Mouse (Mus musculus) hindbrain, embryonic 13.5 days (tissue): ENCODE results near the gene Specc1. TPM values are rescaled to one million over a fixed set of nuclear protein-coding genes. Genes with fewer than 3 reads are reported as not detected.

ENCODE experiments used
- ATAC-seq: fragments of 200-750 bp; cut with Nextera tagmentation; 2 replicates; pipeline ENCODE4 v1.8.0; 2017; ENCODE audit warnings: moderate TSS enrichment; ENCODE audit not compliant: low FRiP score
- H3K27ac ChIP-seq: fragments of 300-500 bp; sonication (generic); 2 replicates; pipeline ENCODE4 v1.5.1; 2015; ENCODE audit warnings: inconsistent platforms, mild to moderate bottlenecking, moderate library complexity
- H3K27me3 ChIP-seq: fragments of 300-500 bp; sonication (generic); 2 replicates; pipeline ENCODE4 v1.6.1; 2015; ENCODE audit warnings: mild to moderate bottlenecking, inconsistent platforms
- H3K36me3 ChIP-seq: fragments of 300-500 bp; sonication (generic); 2 replicates; pipeline ENCODE4 v1.6.1; 2015; ENCODE audit warnings: mild to moderate bottlenecking, inconsistent platforms
- H3K4me1 ChIP-seq: fragments of 300-500 bp; sonication (generic); replicated peaks from 2 replicates; pipeline ENCODE4 v1.6.1; 2015; ENCODE audit warnings: inconsistent platforms
- H3K4me2 ChIP-seq: fragments of 300-500 bp; sonication (generic); 2 replicates; pipeline ENCODE4 v1.6.1; 2015; ENCODE audit warnings: inconsistent platforms, mild to moderate bottlenecking, moderate library complexity
- H3K4me3 ChIP-seq: fragments of 300-500 bp; sonication (generic); 2 replicates; pipeline ENCODE4 v1.5.1; 2015; ENCODE audit warnings: mild to moderate bottlenecking, inconsistent platforms
- H3K9ac ChIP-seq: fragments of 300-500 bp; sonication (generic); 2 replicates; pipeline ENCODE4 v1.6.1; 2015; ENCODE audit warnings: mild to moderate bottlenecking, inconsistent platforms
- H3K9me3 ChIP-seq: fragments of 300-500 bp; sonication (generic); 2 replicates; pipeline ENCODE4 v1.6.1; 2016; ENCODE audit warnings: inconsistent platforms
- WGBS: fragments of 180-500 bp; shearing (Covaris S2); methylation state at CpG from one replicate; pipeline ENCODE4 v1.1.7; 2015; 5-methylcytosine and 5-hydroxymethylcytosine counted together
- polyA plus RNA-seq: library from polyadenylated mRNA; unstranded; fragments of >200 nt; fragmentation: Nextera tagmentation; extraction: Ambion mirVana; gene quantifications from 2 replicates; pipeline ENCODE4 v1.2.1, GENCODE M21; 2015

The Specc1 gene
- polyA plus RNA-seq, 1 experiment from 2014 or later = 14.9 TPM

DNA sequence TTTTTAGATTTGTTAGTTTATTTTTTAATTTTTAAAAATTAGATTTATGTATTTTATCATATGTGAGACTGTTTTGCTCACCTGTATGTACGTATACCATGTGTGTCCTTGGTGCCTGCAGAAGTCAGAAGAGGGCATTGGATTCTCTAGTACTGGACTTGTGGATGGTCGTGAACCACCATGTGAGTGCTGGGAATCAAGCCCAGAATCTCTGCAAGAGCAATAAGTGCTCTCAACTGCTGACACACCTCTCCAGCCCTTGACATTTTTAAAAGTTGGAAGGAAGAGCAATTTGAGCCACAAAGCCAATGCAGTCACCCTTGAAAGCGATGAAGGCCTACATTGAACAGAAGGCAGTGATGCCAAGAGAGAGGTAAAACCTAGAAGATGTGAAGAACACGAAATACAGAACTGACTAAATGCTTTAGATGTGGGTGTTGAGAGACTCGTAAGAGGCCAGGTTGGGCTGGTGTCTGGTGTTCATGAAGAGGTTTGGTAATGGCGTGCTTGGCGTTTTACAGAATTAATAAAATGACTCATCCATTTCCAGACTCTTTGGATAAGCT is 117.1 kb downstream of the Specc1 start:
- Histone ChIP-seq H3K9ac (no peak overlapping the region), H3K4me1 (peaks cover 16% of the 10 kb centered on the region), H3K4me2 (no peak overlapping the region), H3K9me3 (no peaks in the 10 kb centered on the region), H3K27me3 (no peaks in the 10 kb centered on the region), H3K4me3 (no peak overlapping the region), H3K27ac (no peak overlapping the region), H3K36me3 (no peaks in the 10 kb centered on the region)
- no peak for ATAC-seq
- 93% methylated on average over 7 of the region's 7 CpGs for WGBS

DNA sequence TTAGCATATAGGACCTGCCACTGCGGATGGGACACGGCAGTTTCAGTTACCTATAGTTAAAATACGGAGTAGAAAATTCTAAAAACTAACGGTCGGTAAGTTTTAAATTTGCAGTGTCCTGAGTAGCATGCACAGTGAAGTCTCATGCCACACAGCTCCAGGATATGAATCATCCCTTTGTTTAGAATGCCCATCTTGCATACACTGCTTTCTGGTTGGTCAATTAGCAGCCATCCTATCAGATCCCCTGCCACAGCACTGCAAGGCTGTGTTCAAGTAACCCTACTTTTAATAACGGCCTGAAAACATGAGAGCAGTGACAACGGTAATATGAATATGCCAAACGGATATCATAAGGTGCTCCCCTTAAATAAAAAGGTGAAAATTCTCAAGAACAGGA is 118.0 kb downstream of the Specc1 start:
- Histone ChIP-seq H3K27ac (no peak overlapping the region), H3K27me3 (no peaks in the 10 kb centered on the region), H3K36me3 (no peaks in the 10 kb centered on the region), H3K4me2 (no peak overlapping the region), H3K4me3 (no peak overlapping the region), H3K4me1 (peaks cover 20% of the 10 kb centered on the region), H3K9me3 (no peaks in the 10 kb centered on the region), H3K9ac (no peak overlapping the region)
- ATAC-seq = no peak
- 94% methylated on average over 8 of the region's 8 CpGs for WGBS

DNA sequence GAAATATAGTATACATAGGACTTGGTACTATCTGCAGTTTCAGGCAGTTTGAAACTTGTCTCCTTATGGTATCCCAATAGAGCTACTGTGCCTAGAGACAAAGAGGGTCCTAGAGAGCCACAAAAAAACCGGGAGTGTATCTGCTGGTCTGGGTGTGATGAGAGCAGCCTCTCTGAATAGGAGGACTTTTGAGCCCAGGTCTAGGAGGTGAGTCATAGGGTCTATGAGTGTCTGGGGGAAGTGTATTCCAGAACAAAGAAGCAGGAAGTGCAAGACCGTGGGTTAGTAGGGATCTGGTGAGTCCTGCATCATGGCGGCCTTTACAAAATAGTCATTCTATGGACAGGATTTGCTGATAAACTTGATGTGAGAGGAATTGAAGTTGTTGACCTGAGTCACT is 118.5 kb downstream of the Specc1 start:
- Histone ChIP-seq H3K4me2 (no peak overlapping the region), H3K27me3 (no peaks in the 10 kb centered on the region), H3K36me3 (no peaks in the 10 kb centered on the region), H3K9me3 (no peaks in the 10 kb centered on the region), H3K9ac (no peak overlapping the region), H3K4me3 (no peak overlapping the region), H3K4me1 (peaks cover 20% of the 10 kb centered on the region), H3K27ac (no peak overlapping the region)
- WGBS = 84% methylated on average over 3 of the region's 3 CpGs
- no peak for ATAC-seq

DNA sequence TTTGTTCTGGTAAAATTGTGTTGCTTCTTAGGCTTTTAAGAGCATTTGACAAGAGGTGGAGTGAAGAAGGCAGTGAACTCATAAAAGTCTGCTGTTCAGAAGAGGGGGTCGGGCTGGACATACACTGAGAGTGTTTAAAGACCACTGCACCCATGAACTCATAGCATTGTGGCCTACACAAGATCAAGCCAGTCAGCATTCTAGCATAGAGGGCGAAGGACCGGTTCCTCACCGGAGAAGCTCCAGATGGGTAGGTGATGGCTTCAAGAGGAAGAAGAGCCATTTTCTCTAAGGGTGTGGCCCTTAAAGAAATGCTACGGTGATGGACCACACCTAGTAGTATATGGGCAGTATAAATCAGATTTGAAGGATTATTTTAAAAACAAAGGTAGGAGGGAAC is 119.0 kb downstream of the Specc1 start:
- no peak overlapping the region for H3K27ac ChIP-seq
- H3K9ac ChIP-seq = no peak overlapping the region
- H3K36me3 ChIP-seq = no peaks in the 10 kb centered on the region
- H3K4me2 ChIP-seq = no peak overlapping the region
- no peak for ATAC-seq
- H3K4me1 ChIP-seq = peaks cover 17% of the 10 kb centered on the region
- H3K27me3 ChIP-seq = no peaks in the 10 kb centered on the region
- WGBS = 96% methylated on average over 5 of the region's 5 CpGs
- no peak overlapping the region for H3K4me3 ChIP-seq
- H3K9me3 ChIP-seq = no peaks in the 10 kb centered on the region

DNA sequence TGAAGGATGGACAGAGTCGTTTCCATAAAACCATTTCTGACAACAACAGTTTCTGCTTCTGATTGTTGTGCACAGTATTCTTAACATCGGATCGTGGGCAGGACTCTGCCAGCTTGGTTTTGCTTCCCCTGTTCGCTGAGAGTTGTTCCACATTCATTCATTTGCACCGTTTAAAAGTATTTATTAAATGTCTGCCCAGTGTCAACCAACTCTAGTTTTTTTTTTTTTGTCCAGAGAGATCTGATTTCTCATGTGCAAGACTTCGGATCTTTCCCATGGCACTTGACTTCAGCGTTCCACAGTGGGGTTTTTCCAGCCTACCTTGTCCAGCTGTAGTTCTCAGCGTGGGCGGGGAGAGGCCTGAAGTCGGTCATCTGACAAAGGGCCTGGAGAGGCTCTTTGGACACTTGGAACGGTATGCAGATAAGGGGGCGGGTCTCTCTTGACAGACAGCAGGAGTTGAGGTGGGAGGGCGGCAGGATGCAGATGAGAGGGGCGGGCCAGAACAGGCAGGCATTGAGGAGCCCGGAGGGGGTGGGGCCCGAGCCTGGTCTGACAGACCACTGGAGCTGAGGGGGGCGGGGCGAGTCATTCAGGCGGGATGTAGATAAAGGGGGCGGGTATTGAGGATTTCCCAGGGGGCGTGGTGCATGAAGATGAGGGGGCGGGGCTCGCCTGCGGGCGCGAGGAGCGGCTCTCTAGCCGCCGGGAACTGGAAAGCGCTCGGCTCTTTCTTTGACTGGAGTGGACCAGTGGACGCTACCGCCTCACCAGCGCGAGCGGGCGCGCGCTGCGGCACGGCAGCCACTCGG is 120.0 kb downstream of the Specc1 start:
- no peaks in the 10 kb centered on the region for H3K36me3 ChIP-seq
- ATAC-seq = peak; percentile 99
- WGBS = 4% methylated on average over 40 of the region's 42 CpGs
- H3K9me3 ChIP-seq = no peaks in the 10 kb centered on the region
- H3K4me1 ChIP-seq = peaks cover 17% of the 10 kb centered on the region
- peak overlapping the region; percentile 94 for H3K27ac ChIP-seq
- no peaks in the 10 kb centered on the region for H3K27me3 ChIP-seq
- H3K4me2 ChIP-seq = peak overlapping the region; percentile 75
- H3K9ac ChIP-seq = peak overlapping the region; percentile 86
- peak overlapping the region; percentile 78 for H3K4me3 ChIP-seq

DNA sequence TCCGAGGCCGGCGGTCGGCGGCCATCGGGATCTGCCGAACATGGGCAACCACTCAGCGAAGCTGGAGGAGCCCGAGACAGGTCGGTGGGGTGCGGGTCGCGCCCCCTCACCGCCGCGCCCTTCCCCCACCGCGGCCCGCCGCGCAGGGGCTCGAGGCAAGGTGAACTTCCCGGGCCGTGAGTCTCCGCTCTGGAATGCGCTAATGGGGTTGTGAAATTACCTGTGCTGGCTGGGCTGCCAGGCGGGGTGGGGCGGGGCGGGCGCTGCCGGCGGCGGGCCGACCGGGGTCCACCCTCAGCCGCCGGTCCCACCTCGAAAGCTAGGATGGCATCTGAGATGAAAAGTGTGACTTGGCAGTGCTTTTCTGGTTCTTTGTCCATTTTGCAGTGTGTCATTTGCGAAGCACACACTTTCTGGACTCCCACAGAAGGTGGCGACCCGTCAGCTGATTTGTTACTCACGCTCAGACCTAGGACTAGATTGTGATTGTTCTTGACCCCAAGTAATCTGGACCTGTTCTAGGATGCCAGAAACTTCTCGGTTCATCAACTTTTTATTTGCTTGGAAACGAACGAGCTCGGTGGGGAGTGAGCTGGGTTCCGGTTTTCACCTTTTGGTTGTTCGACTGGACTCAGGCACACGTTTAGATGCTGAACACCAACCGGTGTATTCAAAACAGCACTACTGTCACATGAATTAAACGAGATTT is 120.7 kb downstream of the Specc1 start:
- Histone ChIP-seq H3K36me3 (no peaks in the 10 kb centered on the region), H3K4me3 (peak overlapping the region; percentile 78), H3K27me3 (no peaks in the 10 kb centered on the region), H3K9ac (peak overlapping the region; percentile 86), H3K4me2 (peak overlapping the region; percentile 75), H3K4me1 (peaks cover 17% of the 10 kb centered on the region), H3K9me3 (no peaks in the 10 kb centered on the region), H3K27ac (peak overlapping the region; percentile 94)
- 1% methylated on average over 39 of the region's 51 CpGs for WGBS
- ATAC-seq = peak; percentile 7; the same call in 1 of the 2 replicates

DNA sequence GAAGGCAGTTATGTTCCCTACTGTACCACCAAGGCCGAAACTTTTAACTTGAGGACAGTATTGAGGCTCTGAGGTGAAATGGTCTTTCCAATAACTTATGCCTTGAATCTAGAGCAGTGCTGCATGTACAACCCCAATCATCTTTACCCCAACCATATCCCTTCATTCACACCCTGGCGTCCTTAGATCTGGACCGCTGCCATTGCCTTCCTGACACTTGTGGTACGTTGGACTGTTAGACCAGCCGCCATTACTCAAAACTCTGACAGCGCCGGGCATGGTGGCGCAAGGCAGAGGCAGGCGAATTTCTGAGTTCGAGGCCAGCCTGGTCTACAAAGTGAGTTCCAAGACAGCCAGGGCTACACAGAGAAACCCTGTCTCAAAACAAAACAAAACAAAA is 121.8 kb downstream of the Specc1 start:
- Histone ChIP-seq H3K27me3 (no peaks in the 10 kb centered on the region), H3K4me2 (peak overlapping the region; percentile 75), H3K9me3 (no peaks in the 10 kb centered on the region), H3K27ac (no peak overlapping the region), H3K4me1 (peaks cover 17% of the 10 kb centered on the region), H3K9ac (no peak overlapping the region), H3K4me3 (peak overlapping the region; percentile 78; the same call in 1 of the 2 replicates), H3K36me3 (no peaks in the 10 kb centered on the region)
- ATAC-seq = no peak
- 90% methylated on average over 10 of the region's 10 CpGs for WGBS

DNA sequence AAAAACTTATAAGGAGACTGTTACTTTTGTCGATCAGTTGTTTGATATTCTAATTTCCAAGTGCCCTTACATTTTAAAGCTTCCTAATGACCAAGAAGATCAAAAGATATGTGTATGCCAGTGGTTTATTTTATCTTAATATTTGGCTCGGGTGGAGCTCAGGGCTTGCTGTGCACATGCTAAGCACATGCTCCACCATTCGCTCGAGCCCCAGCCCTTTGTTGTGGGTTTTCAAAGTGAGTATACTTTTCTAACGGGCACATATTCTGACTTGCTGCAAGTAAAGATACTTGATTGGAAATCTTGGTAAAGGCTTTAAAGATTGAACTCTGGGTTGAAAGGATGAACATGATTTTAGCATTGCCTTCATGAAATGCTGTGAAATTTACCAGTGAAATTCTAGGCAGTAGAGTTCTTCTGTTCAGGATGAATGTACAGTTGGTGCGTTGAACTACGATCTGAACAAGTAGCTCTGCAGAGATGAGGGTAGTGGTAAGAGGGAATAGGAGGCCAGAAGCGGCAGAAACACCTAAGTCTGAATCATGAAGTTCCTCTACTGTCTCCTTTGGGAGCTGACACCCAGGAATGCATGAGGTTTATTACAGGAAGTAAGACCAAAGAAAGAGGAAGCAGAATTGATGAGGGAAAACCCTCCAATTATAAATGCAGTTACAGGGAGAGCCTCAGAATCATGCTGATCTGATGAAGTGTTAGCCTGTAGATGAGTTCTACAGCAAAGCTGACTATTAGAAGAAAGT is 122.7 kb downstream of the Specc1 start:
- Histone ChIP-seq H3K27me3 (no peaks in the 10 kb centered on the region), H3K9ac (no peak overlapping the region), H3K9me3 (no peaks in the 10 kb centered on the region), H3K27ac (no peak overlapping the region), H3K36me3 (no peaks in the 10 kb centered on the region), H3K4me2 (no peak overlapping the region), H3K4me1 (peaks cover 17% of the 10 kb centered on the region), H3K4me3 (no peak overlapping the region)
- no peak for ATAC-seq
- 91% methylated on average over 8 of the region's 8 CpGs for WGBS

DNA sequence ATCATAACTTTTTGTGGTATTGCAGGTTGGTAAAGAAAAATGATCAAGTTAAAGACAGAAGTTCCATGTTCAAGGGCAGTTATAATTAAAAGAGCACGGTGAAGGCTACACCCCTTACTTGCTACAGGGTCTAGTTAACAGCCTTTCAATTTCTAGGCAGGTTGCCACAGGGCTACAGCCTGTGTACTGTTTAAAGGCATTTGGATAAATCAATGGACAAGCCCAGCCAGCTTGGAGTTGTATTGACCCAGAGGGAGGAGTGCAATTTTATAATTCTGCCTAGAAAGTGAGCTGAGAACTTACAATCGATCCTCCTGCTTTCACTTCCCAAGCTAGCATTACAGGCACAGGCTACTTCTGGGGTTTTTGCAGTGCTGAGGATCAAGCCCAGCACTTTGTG is 123.9 kb downstream of the Specc1 start:
- H3K4me3 ChIP-seq = no peak overlapping the region
- H3K4me1 ChIP-seq = peaks cover 17% of the 10 kb centered on the region
- H3K9me3 ChIP-seq = no peaks in the 10 kb centered on the region
- H3K9ac ChIP-seq = no peak overlapping the region
- H3K27me3 ChIP-seq = no peaks in the 10 kb centered on the region
- ATAC-seq = no peak
- 68% methylated on average over 2 of the region's 2 CpGs for WGBS
- H3K36me3 ChIP-seq = no peaks in the 10 kb centered on the region
- H3K4me2 ChIP-seq = no peak overlapping the region
- H3K27ac ChIP-seq = no peak overlapping the region

DNA sequence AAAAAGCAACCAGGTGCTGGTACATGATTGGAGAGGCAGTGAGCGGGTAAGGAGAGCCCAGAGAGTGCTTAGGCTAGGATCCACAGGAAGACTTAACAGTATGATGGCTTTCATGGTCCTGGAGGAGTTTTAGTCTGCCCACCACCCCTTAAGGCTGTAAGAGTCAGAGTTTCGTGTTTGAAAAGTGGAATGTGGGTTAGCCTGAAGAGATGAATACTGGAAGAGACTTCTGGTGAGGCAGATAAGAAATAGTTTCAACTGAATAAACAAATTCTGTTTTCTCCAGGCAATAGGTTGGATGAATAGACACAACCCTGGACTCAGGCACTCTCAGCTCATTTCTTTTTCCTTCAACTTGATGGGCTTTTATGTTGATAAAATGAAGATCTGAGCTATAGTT is 130.1 kb downstream of the Specc1 start:
- Histone ChIP-seq H3K4me2 (no peak overlapping the region), H3K4me1 (no peaks in the 10 kb centered on the region), H3K27me3 (no peaks in the 10 kb centered on the region), H3K27ac (no peak overlapping the region), H3K9me3 (no peaks in the 10 kb centered on the region), H3K36me3 (no peaks in the 10 kb centered on the region), H3K9ac (no peak overlapping the region), H3K4me3 (no peak overlapping the region)
- ATAC-seq = no peak
- WGBS = 89% methylated on average over 2 of the region's 2 CpGs

DNA sequence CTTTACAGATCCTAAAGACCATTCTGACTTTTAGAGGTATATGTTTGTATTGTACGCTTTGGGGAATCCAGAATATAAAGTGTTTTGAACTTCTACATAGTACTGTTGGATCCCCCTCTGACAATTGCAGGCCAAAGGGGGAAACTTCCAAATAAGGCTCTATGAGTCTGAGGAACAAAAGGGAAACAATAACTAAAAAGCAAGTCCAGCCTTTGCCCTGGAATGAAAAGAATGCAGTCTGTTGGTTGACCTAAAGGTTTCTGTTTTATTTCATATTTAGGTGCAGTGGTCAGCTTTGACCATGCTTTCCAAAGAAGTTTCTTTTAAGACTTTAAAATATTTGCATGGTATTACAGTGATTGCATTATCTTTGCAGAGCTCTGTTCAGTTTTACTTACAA is 130.5 kb downstream of the Specc1 start:
- Histone ChIP-seq H3K4me2 (no peak overlapping the region), H3K9me3 (no peaks in the 10 kb centered on the region), H3K9ac (no peak overlapping the region), H3K4me1 (no peaks in the 10 kb centered on the region), H3K27ac (no peak overlapping the region), H3K27me3 (no peaks in the 10 kb centered on the region), H3K4me3 (no peak overlapping the region), H3K36me3 (no peaks in the 10 kb centered on the region)
- no peak for ATAC-seq
- WGBS = 80% methylated on average over 1 of the region's 1 CpGs

DNA sequence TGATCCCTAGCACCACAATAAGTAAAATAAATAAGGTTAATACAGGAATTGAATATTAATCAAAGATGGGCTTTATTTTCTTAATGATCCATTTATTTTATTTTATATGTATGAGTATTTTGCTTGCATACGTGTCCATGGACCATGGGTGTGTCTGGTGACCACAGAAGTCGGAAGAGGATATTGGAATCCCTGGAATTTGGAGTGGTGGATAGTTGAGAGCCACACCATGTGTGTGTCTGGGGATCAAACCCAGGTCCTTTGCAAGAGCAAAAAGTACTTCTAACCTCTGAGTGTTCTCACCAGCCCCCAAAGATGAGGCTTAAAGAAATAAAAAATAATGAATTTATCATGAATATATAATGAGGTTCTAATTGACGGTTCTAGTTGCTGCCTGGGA is 132.1 kb downstream of the Specc1 start:
- no peaks in the 10 kb centered on the region for H3K36me3 ChIP-seq
- 81% methylated on average over 3 of the region's 3 CpGs for WGBS
- no peak overlapping the region for H3K4me3 ChIP-seq
- no peak for ATAC-seq
- H3K27me3 ChIP-seq = no peaks in the 10 kb centered on the region
- no peak overlapping the region for H3K27ac ChIP-seq
- no peaks in the 10 kb centered on the region for H3K4me1 ChIP-seq
- H3K9ac ChIP-seq = no peak overlapping the region
- H3K9me3 ChIP-seq = no peaks in the 10 kb centered on the region
- H3K4me2 ChIP-seq = no peak overlapping the region
